Mouse (Mus musculus) heart, embryonic 14.5 days (tissue): Measurements from ENCODE around the gene Atp5g1. TPM values are rescaled to one million over a fixed set of nuclear protein-coding genes. Genes with fewer than 3 reads are reported as not detected.
A peak's percentile ranks its signal among the peaks of the same experiment; 100 is the strongest.
"Not testable (repeated sequence)": the region's sequence is repeated elsewhere in the genome, so short reads cannot be mapped to it uniquely, and the experiment has no call there.

Experiments used
- ATAC-seq: fragments of 200-750 bp; cut with Nextera tagmentation; 2 replicates; pipeline ENCODE4 v1.8.0; 2017; ENCODE audit warnings: low read depth, moderate TSS enrichment; ENCODE audit not compliant: insufficient number of reproducible peaks, insufficient read depth, low FRiP score
- H3K27ac ChIP-seq, 2 experiments: fragments of 200-500 bp in 1 of 2; fragments of 300-500 bp in 1 of 2; sonication (generic) in 1 of 2; replicated peaks in 1 of 2; 2 replicates each; pipeline ENCODE4 v1.5.1; 2012 to 2014; ENCODE audit warnings: low read depth in 2 of 2, low read length in 2 of 2, control low read depth in 1 of 2, mild to moderate bottlenecking in 1 of 2, mixed read lengths in 1 of 2; ENCODE audit not compliant: control insufficient read depth in 1 of 2, insufficient read depth in 1 of 2
- H3K27me3 ChIP-seq: fragments of 300-500 bp; sonication (generic); 2 replicates; pipeline ENCODE4 v1.6.1; 2014; ENCODE audit warnings: mild to moderate bottlenecking, low read length, control low read depth; ENCODE audit not compliant: control insufficient read depth, insufficient read depth
- H3K36me3 ChIP-seq: fragments of 300-500 bp; sonication (generic); 2 replicates; pipeline ENCODE4 v1.6.1; 2014; ENCODE audit warnings: mild to moderate bottlenecking, control low read depth, low read length, mixed read lengths; ENCODE audit not compliant: control insufficient read depth, insufficient read depth
- H3K4me1 ChIP-seq, 2 experiments: fragments of 200-500 bp in 1 of 2; fragments of 300-500 bp in 1 of 2; sonication (generic) in 1 of 2; 2 replicates each; pipeline ENCODE4 v1.6.1; 2012 to 2014; ENCODE audit warnings: low read length in 2 of 2, control low read depth in 1 of 2, mixed read lengths in 1 of 2; ENCODE audit not compliant: control insufficient read depth in 2 of 2, insufficient read depth in 2 of 2
- H3K4me2 ChIP-seq: fragments of 300-500 bp; sonication (generic); 2 replicates; pipeline ENCODE4 v1.6.1; 2014; ENCODE audit warnings: mild to moderate bottlenecking, low read length
- H3K4me3 ChIP-seq, 2 experiments: fragments of 200-500 bp in 1 of 2; fragments of 300-500 bp in 1 of 2; sonication (generic) in 1 of 2; 2 replicates each; pipeline ENCODE4 v1.5.1; 2012 to 2014; ENCODE audit warnings: low read length in 2 of 2, mild to moderate bottlenecking in 2 of 2, control low read depth in 1 of 2, low read depth in 1 of 2, moderate library complexity in 1 of 2; ENCODE audit not compliant: control insufficient read depth in 1 of 2, insufficient read depth in 1 of 2
- H3K9ac ChIP-seq: fragments of 300-500 bp; sonication (generic); 2 replicates; pipeline ENCODE4 v1.6.1; 2014; ENCODE audit warnings: mild to moderate bottlenecking, low read length
- H3K9me3 ChIP-seq: fragments of 300-500 bp; sonication (generic); 2 replicates; pipeline ENCODE4 v1.6.1; 2016; ENCODE audit warnings: low read length, control low read depth; ENCODE audit not compliant: control insufficient read depth
- WGBS: fragments of 180-500 bp; shearing (Covaris S2); extraction: QIAGEN DNeasy Blood & Tissue Kit; methylation state at CpG from one replicate; pipeline ENCODE4 v1.1.7; 2014; 5-methylcytosine and 5-hydroxymethylcytosine counted together
- polyA plus RNA-seq: library from polyadenylated mRNA; unstranded; fragments of >200 nt; fragmentation: Nextera tagmentation; extraction: Ambion mirVana; gene quantifications from 2 replicates; pipeline ENCODE4 v1.2.1, GENCODE M21; 2014

Gene Atp5g1
- polyA plus RNA-seq, 1 experiment from 2014 or later: 2,507 TPM

DNA sequence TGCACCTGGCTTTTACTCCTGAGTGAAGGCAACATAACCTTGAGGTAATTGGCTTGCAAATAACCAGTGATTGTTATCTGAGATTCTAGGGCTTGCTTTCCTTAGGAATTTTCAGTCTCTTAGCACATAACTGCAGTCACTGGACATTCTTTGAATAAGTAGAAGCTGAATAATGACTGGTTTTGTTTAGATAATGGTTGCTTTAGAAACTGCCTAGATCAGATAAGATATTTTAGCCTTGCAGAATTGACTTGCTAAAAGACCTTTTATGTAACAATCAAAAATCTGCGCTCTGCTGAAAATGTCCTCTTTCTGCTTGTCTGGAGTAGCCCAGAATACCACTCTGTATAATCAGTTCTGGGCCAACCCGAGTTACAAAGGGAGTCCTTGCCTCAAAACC is 38.6 kb upstream of the Atp5g1 start:
- Histone ChIP-seq H3K27me3 (no peaks in the 10 kb centered on the region; the same call in 1 of the 2 replicates), H3K9ac (no peak overlapping the region), H3K36me3 (no peaks in the 10 kb centered on the region), H3K9me3 (no peaks in the 10 kb centered on the region), H3K4me1 (no peaks in the 10 kb centered on the region), H3K27ac (no peak overlapping the region), H3K4me2 (no peak overlapping the region), H3K4me3 (no peak overlapping the region)
- ATAC-seq: no peak
- WGBS: 53% methylated on average over 2 of the region's 2 CpGs

DNA sequence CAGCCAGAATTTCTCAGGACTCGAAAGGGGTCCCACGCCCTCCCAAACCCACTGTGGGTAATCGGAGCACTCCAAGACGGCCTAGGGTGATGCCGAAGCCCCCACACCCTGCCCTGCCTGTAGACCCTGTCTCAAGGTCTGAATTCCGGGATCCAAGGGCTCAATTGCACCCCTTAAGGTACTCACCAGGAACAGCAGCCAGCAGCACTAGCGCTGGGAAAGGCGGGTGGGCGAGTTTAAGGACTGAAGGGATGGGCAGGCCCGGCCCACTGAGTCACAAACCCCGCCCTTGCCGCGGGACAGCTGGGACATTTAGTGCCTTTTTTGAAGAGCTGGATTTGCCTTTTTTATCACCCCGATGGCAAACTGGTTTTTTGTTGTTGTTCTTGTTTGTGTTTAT is 36.3 kb upstream of the Atp5g1 start, which contains the start of gene Calcoco2:
Gene Calcoco2 (minus strand): TSS at position 214 of the 400 bp plus-strand sequence.
- Histone ChIP-seq H3K9ac (no peak within 1 kb of the TSS), H3K4me1 (no peaks in the 10 kb centered on the region), H3K27ac (no peak within 1 kb of the TSS), H3K27me3 (peaks cover 3% of the 10 kb centered on the region; the same call in 1 of the 2 replicates), H3K9me3 (no peaks in the 10 kb centered on the region), H3K4me3 (no peak within 1 kb of the TSS), H3K4me2 (no peak within 1 kb of the TSS), H3K36me3 (no peaks in the 10 kb centered on the region)
- ATAC-seq: no peak
- 27% methylated on average over 14 of the region's 14 CpGs for WGBS

DNA sequence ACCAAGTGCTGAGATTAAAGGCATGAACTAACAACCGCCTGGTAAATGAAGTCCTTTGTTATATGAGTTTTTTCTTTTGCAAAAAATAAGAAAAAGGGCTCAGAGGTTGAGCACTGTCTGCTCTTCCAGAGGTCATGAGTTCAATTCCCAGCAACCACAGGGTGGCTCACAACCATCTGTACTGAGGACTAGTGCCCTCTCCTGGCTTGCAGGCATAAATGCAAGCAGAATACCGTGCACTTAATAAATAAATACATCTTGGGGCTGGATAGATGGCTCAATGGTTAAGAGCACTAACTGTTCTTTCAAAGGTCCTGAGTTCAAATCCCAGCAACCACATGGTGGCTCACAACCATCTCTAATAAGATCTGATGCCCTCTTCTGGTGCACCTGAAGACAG is 35.5 kb upstream of the Atp5g1 start:
- 62% methylated on average over 2 of the region's 2 CpGs for WGBS
- H3K9me3 ChIP-seq, H3K27me3 ChIP-seq, H3K4me1 ChIP-seq, ATAC-seq, H3K4me2 ChIP-seq, H3K4me3 ChIP-seq, H3K27ac ChIP-seq, H3K36me3 ChIP-seq, H3K9ac ChIP-seq: not testable (repeated sequence)

DNA sequence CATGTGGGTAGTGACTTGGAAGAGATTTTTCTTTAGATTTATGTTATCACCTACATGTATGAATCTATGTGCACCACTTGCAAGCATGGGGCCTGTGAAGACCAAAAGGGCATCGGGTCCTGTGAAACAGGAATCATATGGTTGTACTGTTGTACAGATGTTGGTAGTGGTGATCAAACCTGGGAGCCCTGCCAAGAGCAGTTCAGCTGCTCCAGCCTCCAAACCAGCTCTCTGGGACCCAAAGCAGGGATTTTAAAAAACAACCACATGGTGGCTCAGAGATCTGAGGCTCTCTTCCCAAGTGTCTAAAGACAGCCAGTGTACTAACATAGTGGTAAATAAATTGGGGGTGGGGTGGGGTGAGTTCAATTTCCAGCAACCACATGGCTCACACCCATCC is 32.9 kb upstream of the Atp5g1 start:
- Histone ChIP-seq H3K9me3 (no peaks in the 10 kb centered on the region), H3K27me3 (peaks cover 3% of the 10 kb centered on the region; the same call in 1 of the 2 replicates), H3K9ac (no peak overlapping the region), H3K27ac (no peak overlapping the region), H3K36me3 (no peaks in the 10 kb centered on the region), H3K4me2 (no peak overlapping the region), H3K4me3 (no peak overlapping the region), H3K4me1 (no peaks in the 10 kb centered on the region)
- 58% methylated on average over 1 of the region's 1 CpGs for WGBS
- no peak for ATAC-seq

DNA sequence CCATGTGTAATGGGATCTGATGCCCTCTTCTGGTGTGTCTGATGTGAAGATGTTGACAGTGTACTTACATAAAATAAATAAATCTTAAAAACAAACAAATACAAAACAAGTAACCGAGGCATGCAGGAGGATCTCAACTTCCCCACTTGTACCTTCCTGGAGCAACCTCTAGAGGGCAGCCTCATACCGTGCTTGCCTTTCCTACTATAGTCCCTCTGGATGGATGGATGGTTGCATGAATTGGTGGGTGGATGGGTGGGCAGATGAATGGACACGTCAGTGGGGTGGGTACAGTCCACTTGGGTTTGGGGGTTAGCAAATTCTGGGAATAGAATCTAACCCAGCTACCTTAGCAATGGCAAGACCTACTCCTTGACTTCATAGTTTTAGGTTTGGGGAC is 17.9 kb upstream of the Atp5g1 start:
- peak overlapping the region; percentile 34; the same call in 1 of the 2 replicates for H3K4me2 ChIP-seq
- H3K4me1 ChIP-seq: peaks cover 0 to 12% of the 10 kb centered on the region in 2 experiments; a peak in 1 of 4 replicates
- no peaks in the 10 kb centered on the region for H3K36me3 ChIP-seq
- H3K9ac ChIP-seq: no peak overlapping the region
- no peak for ATAC-seq
- H3K9me3 ChIP-seq: no peaks in the 10 kb centered on the region
- no peaks in the 10 kb centered on the region for H3K27me3 ChIP-seq
- peak overlapping the region; percentile 68 to 78; a peak in 3 of 4 replicates for H3K27ac ChIP-seq
- 17% methylated on average over 3 of the region's 3 CpGs for WGBS
- no peak overlapping the region for H3K4me3 ChIP-seq

DNA sequence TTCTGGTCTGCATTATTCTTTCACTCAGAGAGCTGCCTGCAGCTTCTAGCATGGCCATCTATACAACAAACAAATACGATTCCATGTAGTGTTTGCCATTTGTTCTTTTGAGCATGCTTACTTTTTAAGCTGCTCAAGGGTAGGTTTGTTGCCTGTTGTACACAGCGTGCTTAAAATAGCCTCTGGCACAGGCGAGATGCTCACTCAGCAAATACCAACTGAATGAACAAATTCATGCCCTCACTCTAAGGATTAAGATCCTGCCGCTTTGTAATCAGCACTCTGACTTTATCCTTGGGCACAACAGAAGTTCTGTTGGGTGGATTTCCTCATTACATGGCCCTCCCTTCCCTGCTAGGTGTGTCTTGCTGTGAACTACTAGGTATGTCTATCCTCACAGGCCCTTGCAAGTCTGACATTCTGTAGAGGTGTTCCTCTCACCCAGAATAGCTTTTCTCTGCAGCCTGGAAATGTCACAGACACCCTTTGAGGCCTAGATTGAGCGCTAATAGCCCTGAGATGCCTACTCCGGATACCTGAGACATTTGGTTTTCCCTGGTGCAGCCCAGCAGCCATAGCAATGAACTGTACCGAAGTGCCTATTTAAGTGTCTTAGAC is 17.3 kb upstream of the Atp5g1 start:
- peaks cover 0 to 12% of the 10 kb centered on the region in 2 experiments; a peak in 1 of 4 replicates for H3K4me1 ChIP-seq
- peak overlapping the region; percentile 34 for H3K4me2 ChIP-seq
- H3K27me3 ChIP-seq: no peaks in the 10 kb centered on the region
- H3K9ac ChIP-seq: peak overlapping the region; percentile 34; the same call in 1 of the 2 replicates
- H3K4me3 ChIP-seq: no peak overlapping the region
- no peaks in the 10 kb centered on the region for H3K36me3 ChIP-seq
- peak overlapping the region; percentile 68 to 78 for H3K27ac ChIP-seq
- ATAC-seq: peak; percentile 64; the same call in 1 of the 2 replicates
- 20% methylated on average over 7 of the region's 7 CpGs for WGBS
- H3K9me3 ChIP-seq: no peaks in the 10 kb centered on the region

DNA sequence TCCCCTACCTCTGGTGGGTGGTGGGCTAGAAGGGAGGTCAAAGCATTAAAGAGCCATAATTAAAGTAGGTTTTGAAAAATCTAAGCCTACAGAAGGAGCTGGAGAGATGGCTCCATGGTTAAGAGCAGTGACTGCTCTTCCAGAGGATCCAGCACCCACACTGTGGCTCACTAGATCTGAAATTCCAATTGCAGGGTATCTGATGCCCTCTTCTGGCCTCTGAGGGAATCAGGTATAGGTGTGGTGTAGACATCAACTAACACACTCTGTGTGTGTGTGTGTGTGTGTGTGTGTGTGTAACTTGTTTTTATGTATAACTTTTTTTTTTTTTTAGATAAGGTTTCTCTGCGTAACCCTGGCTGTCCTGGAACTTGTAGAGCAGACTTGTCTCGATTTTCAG is 15.6 kb upstream of the Atp5g1 start:
- ATAC-seq: no peak
- Histone ChIP-seq H3K27me3 (no peaks in the 10 kb centered on the region), H3K4me2 (no peak overlapping the region), H3K27ac (no peak overlapping the region), H3K4me3 (no peak overlapping the region), H3K36me3 (no peaks in the 10 kb centered on the region), H3K9me3 (no peaks in the 10 kb centered on the region), H3K9ac (no peak overlapping the region), H3K4me1 (peaks cover 0 to 10% of the 10 kb centered on the region in 2 experiments; a peak in 1 of 4 replicates)
- 61% methylated on average over 2 of the region's 2 CpGs for WGBS

DNA sequence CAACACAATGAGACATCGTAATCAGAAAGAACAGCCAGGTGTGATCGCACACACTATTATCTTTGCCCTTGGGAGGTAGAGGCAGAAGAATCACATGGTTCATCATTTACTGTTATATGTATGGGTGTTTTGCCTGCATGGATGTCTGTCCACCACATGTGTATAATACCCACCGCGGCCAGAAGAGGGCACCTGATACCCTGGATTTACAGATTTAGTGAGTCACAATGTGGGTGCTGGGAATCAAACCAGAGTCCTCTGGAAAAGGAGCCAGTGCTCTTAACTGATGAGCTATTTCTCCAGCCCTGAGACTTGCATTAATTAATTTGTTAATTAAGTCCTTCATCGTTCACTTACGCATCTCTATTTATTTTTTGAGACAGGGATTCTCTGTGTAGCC is 12.5 kb upstream of the Atp5g1 start:
- H3K9me3 ChIP-seq: no peaks in the 10 kb centered on the region
- WGBS: 83% methylated on average over 6 of the region's 6 CpGs
- H3K27me3 ChIP-seq: no peaks in the 10 kb centered on the region
- H3K27ac ChIP-seq: no peak overlapping the region
- peaks cover 0 to 5% of the 10 kb centered on the region in 2 experiments; a peak in 1 of 4 replicates for H3K4me1 ChIP-seq
- H3K9ac ChIP-seq: no peak overlapping the region
- H3K4me3 ChIP-seq: no peak overlapping the region
- no peaks in the 10 kb centered on the region for H3K36me3 ChIP-seq
- ATAC-seq: no peak
- H3K4me2 ChIP-seq: no peak overlapping the region
